Mouse (Mus musculus) kidney, postnatal 0 days (tissue): ENCODE data around the gene Lipc. TPM values are rescaled to one million over a fixed set of nuclear protein-coding genes. Genes with fewer than 3 reads are reported as not detected.

ENCODE experiments used
- ATAC-seq: fragments of 200-750 bp; cut with Nextera tagmentation; replicated peaks from 2 replicates; pipeline ENCODE4 v1.8.0; 2017; ENCODE audit warnings: low read depth, moderate number of reproducible peaks, moderate TSS enrichment, moderate library complexity; ENCODE audit not compliant: low FRiP score
- DNase-seq: peaks from one replicate; pipeline ENCODE4 v3.0.0-alpha.2; 2016; ENCODE audit warnings: low spot score
- H3K27ac ChIP-seq: fragments of 300-500 bp; sonication (generic); 2 replicates; pipeline ENCODE4 v1.5.1; 2014; ENCODE audit warnings: mild to moderate bottlenecking
- H3K27me3 ChIP-seq: fragments of 300-500 bp; sonication (generic); 2 replicates; pipeline ENCODE4 v1.6.1; 2014; ENCODE audit warnings: low read length, mixed read lengths; ENCODE audit not compliant: insufficient read depth
- H3K36me3 ChIP-seq: fragments of 300-500 bp; sonication (generic); 2 replicates; pipeline ENCODE4 v1.6.1; 2014; ENCODE audit warnings: low read length, mixed read lengths; ENCODE audit not compliant: insufficient read depth
- H3K4me1 ChIP-seq: fragments of 300-500 bp; sonication (generic); replicated peaks from 2 replicates; pipeline ENCODE4 v1.6.1; 2014; ENCODE audit warnings: antibody characterized with exemption, low read length, mixed read lengths; ENCODE audit not compliant: insufficient read depth
- H3K4me2 ChIP-seq: fragments of 300-500 bp; sonication (generic); 2 replicates; pipeline ENCODE4 v1.6.1; 2014; ENCODE audit warnings: mild to moderate bottlenecking, low read length, moderate library complexity, mixed read lengths
- H3K4me3 ChIP-seq: fragments of 300-500 bp; sonication (generic); replicated peaks from 2 replicates; pipeline ENCODE4 v1.5.1; 2014; ENCODE audit warnings: low read depth, low read length
- H3K9ac ChIP-seq: fragments of 300-500 bp; sonication (generic); 2 replicates; pipeline ENCODE4 v1.6.1; 2014; ENCODE audit warnings: low read depth, low read length
- H3K9me3 ChIP-seq: fragments of 300-500 bp; sonication (generic); replicated peaks from 2 replicates; pipeline ENCODE4 v1.6.1; 2016; ENCODE audit warnings: low read length, inconsistent platforms, mixed read lengths
- CTCF ChIP-seq: IDR thresholded peaks from 2 replicates; pipeline ENCODE4 v1.5.1; 2016; ENCODE audit warnings: antibody characterized with exemption, low read depth, mild to moderate bottlenecking, moderate library complexity
- WGBS: fragments of 180-500 bp; shearing (Covaris S2); extraction: QIAGEN DNeasy Blood & Tissue Kit; methylation state at CpG from one replicate; pipeline ENCODE4 v1.1.7; 2014; 5-methylcytosine and 5-hydroxymethylcytosine counted together
- polyA plus RNA-seq: library from polyadenylated mRNA; unstranded; fragments of >200 nt; fragmentation: Nextera tagmentation; extraction: Ambion mirVana; gene quantifications from 2 replicates; pipeline ENCODE4 v1.2.1, GENCODE M21; 2015

Lipc gene
- polyA plus RNA-seq, 1 experiment from 2014 or later, result 0.46 TPM

DNA sequence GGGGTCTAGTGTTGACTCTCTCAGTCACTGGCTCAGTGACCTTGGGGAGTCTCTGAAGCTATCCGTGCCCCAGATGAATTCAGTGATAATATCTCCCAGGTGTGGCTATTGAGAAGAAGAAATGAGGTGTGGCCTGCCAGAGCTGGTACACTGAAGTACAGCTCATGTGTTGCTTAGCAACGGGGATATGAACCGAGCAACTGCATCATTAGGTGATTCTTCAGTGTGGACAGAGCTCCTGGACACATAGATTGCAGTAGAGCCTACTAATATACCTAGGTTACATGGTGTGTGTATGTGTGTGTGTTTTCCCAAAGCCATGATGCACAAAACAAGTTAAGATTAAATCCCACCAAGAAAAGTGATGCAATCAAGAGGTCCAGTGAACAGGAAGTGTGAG lies 100.5 kb downstream of the Lipc start:
- H3K4me2 ChIP-seq, result no peak overlapping the region
- WGBS, result 63% methylated on average over 3 of the region's 3 CpGs
- no peaks in the 10 kb centered on the region; the same call in 1 of the 2 replicates for H3K4me1 ChIP-seq
- H3K9ac ChIP-seq, result no peak overlapping the region
- no peaks in the 10 kb centered on the region for H3K27me3 ChIP-seq
- TF ChIP-seq CTCF, result no peak
- no peaks in the 10 kb centered on the region for H3K9me3 ChIP-seq
- H3K36me3 ChIP-seq, result no peaks in the 10 kb centered on the region
- DNase-seq (no peak), ATAC-seq (no peak)
- H3K4me3 ChIP-seq, result no peak overlapping the region
- no peak overlapping the region for H3K27ac ChIP-seq

DNA sequence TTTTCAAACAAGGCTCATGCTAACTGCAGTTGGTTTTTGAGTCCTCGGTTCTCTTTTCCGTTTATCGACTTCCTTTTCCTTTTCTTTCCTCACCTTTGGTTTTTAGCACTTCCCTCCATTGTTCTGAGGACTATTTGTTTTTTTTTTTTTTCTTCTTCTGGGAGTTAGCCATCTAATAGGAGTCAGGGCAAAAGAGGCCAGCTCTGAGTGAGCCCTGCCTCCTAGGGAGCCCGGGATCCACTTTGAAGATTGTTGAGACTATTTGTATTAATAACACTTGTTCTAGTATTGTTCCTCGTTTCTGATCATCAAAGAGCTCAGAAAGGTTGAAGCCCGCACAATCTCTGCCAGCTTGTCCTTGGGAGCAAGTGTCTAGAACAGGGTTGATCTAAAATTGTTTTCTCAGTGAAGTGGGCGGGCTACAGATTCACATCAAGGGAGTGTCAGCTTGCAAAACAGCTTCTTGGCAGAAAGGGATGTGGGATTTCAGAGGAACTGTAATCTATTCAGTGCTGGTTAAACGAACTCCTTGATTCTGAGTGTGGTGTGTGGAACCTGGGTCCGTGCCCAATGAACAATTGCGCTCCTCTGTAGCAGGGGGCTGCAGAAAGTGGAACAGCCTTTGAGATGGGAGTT lies 103.8 kb downstream of the Lipc start:
- WGBS, result 43% methylated on average over 10 of the region's 10 CpGs
- peak; percentile 37 for DNase-seq
- Histone ChIP-seq H3K4me2 (peak overlapping the region; percentile 25; the same call in 1 of the 2 replicates), H3K4me1 (no peaks in the 10 kb centered on the region), H3K4me3 (no peak overlapping the region), H3K27ac (0 out of 2 replicates have a peak overlapping the region, but pooled peaks have one; percentile 32), H3K27me3 (no peaks in the 10 kb centered on the region), H3K9ac (no peak overlapping the region), H3K9me3 (no peaks in the 10 kb centered on the region), H3K36me3 (no peaks in the 10 kb centered on the region)
- TF ChIP-seq CTCF, result no peak
- no peak for ATAC-seq

DNA sequence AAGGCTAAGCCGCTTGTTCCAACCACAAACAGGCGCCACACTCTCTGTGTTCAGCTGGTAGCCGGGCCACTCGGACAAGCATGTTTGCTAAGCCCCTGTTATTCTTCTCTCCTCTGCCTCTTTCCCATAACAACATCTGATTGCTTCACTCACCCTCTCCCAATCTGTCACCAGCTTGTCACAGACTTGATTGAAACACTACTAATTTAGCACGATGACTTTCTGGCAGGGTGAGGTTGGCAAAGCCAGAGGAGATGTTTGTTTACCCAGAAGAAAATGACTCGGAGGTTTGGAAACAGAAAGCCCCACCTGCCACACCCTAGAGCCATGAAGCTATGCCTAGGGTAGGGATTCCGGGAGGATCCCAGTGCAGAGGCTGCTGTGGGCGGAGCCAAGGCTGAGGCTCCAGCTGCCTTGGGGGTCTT lies 104.4 kb downstream of the Lipc start:
- no peaks in the 10 kb centered on the region for H3K36me3 ChIP-seq
- 35% methylated on average over 8 of the region's 8 CpGs for WGBS
- H3K9me3 ChIP-seq, result no peaks in the 10 kb centered on the region
- H3K4me2 ChIP-seq, result peak overlapping the region; percentile 25; the same call in 1 of the 2 replicates
- H3K27ac ChIP-seq, result peak overlapping the region; percentile 32; the same call in 1 of the 2 replicates
- ATAC-seq, result no peak
- TF ChIP-seq CTCF, result no peak
- peak; percentile 27 for DNase-seq
- H3K4me1 ChIP-seq, result no peaks in the 10 kb centered on the region
- H3K4me3 ChIP-seq, result no peak overlapping the region
- no peaks in the 10 kb centered on the region for H3K27me3 ChIP-seq
- H3K9ac ChIP-seq, result no peak overlapping the region

DNA sequence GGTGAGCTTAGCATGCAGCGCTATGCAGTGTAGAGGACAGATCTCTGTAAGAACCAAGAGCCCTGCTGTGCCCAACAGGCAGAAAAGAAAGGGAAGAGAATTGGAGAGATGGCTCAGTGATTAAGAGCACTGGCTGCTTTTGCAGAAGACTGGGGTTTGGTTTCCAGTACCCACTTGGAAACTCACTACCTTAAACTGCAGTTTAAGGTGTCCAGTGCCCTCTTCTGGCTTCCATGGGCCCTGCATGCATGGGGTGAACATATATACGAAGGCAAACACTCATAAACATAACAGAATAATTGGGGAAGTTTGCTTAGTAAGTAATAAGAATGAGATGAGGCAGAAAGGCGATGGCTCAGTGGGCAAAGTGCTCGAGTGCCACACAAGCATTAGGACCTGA lies 108.8 kb downstream of the Lipc start:
- Histone ChIP-seq H3K4me2 (no peak overlapping the region), H3K27me3 (no peaks in the 10 kb centered on the region), H3K9me3 (no peaks in the 10 kb centered on the region), H3K4me3 (no peak overlapping the region), H3K27ac (peak overlapping the region; percentile 42), H3K4me1 (peaks cover 4% of the 10 kb centered on the region), H3K36me3 (no peaks in the 10 kb centered on the region), H3K9ac (no peak overlapping the region)
- ATAC-seq, result no peak
- DNase-seq, result no peak
- peak; percentile 37; the same call in 1 of the 2 replicates for TF ChIP-seq CTCF
- 94% methylated on average over 4 of the region's 4 CpGs for WGBS

DNA sequence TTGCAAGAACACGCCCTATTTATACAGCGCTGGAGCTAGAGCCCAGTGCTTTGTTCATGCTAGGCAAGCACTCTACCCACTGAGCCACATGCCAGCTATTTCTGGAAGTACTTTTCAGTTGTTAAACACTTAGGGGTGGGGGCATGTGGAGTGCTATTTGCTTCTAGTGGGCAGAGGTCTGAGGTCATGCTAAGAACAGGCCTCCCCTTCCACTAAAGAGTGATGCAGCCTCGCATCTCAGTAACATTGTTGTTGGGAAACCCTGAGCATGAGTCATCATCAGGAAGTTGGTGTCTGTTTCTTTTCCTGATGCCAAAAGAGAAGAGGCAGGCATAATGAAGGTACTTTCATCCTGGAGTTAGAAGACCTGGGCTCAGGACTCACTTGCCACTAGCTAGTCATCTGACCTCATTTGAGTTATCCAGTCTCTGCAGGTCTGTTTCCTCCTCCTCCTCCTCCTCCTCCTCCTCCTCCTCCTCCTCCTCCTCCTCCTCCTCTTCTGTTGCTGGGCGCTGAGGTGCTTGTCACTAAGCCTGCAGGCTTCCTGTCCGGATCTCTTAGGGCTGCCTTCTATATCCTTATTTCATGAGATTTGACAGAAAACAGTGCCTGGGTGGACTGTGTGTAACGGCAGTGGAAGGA lies 109.6 kb downstream of the Lipc start:
- Histone ChIP-seq H3K9me3 (no peaks in the 10 kb centered on the region), H3K4me1 (peaks cover 4% of the 10 kb centered on the region), H3K4me2 (no peak overlapping the region), H3K27ac (peak overlapping the region; percentile 42; the same call in 1 of the 2 replicates), H3K36me3 (no peaks in the 10 kb centered on the region), H3K27me3 (no peaks in the 10 kb centered on the region), H3K9ac (no peak overlapping the region), H3K4me3 (no peak overlapping the region)
- DNase-seq (peak; percentile 46), ATAC-seq (no peak; the same call in 1 of the 2 replicates)
- 60% methylated on average over 5 of the region's 6 CpGs for WGBS
- TF ChIP-seq CTCF, result no peak

DNA sequence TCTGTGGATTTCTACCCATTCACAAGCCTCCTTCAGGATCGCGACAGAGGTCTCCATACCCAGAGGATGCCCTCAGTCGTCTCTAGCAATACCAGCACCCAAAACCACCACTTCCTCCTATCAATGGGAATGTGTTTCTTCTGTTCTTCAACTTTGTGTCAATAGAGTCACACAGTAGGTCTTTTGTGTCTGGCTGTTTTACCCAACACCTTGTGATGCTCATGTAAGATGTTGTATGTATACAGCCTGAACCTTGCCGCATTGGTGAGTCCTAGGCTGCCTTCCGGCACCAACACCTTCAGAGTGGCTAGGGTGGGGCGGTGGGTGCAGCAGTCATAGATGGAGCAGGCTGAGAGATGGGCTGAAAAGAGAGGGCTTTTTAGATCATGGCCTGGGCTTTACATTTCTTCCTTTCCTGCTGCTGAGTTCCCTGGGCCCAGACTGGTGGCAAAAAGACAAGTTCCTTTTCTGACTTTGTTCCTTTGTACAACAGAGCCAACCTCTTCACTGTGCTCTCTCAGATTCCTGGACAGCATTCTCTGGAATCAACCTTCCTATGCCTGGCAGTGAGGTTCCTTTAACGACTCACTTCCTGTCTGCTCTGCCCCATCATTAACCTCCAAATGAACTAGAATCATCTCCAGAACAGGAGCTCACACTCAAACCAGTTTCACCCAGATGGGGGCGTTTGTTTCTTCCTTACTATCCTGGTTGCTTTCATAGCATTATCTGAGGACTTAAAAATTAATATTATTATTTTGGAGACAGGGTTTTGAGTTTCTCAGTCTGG lies 110.4 kb downstream of the Lipc start:
- DNase-seq, result no peak
- no peak for TF ChIP-seq CTCF
- Histone ChIP-seq H3K9me3 (no peaks in the 10 kb centered on the region), H3K27ac (peak overlapping the region; percentile 57; the same call in 1 of the 2 replicates), H3K4me3 (no peak overlapping the region), H3K27me3 (no peaks in the 10 kb centered on the region), H3K36me3 (no peaks in the 10 kb centered on the region), H3K9ac (no peak overlapping the region), H3K4me2 (no peak overlapping the region), H3K4me1 (peaks cover 4% of the 10 kb centered on the region)
- 79% methylated on average over 8 of the region's 8 CpGs for WGBS
- ATAC-seq, result no peak
